Mouse (Mus musculus) hindbrain, embryonic 11.5 days (tissue): ENCODE results near the gene Sema5a. TPM values are rescaled to one million over a fixed set of nuclear protein-coding genes. Genes with fewer than 3 reads are reported as not detected.

ENCODE experiments used
- ATAC-seq: fragments of 200-750 bp; cut with Nextera tagmentation; 2 replicates; pipeline ENCODE4 v1.8.0; 2017; ENCODE audit warnings: mild to moderate bottlenecking, moderate TSS enrichment, moderate library complexity; ENCODE audit not compliant: low FRiP score
- DNase-seq: peaks from one replicate; pipeline ENCODE4 v3.0.0-alpha.2; 2015; ENCODE audit warnings: low spot score
- H3K27ac ChIP-seq: fragments of 300-500 bp; sonication (generic); 2 replicates; pipeline ENCODE4 v1.5.1; 2014; ENCODE audit warnings: mild to moderate bottlenecking, low read depth, low read length
- H3K27me3 ChIP-seq: fragments of 300-500 bp; sonication (generic); 2 replicates; pipeline ENCODE4 v1.6.1; 2014; ENCODE audit warnings: mild to moderate bottlenecking, low read length, moderate library complexity, mixed read lengths; ENCODE audit not compliant: control insufficient read depth, insufficient read depth
- H3K36me3 ChIP-seq: fragments of 300-500 bp; sonication (generic); 2 replicates; pipeline ENCODE4 v1.6.1; 2014; ENCODE audit warnings: mild to moderate bottlenecking, low read length, moderate library complexity, mixed read lengths; ENCODE audit not compliant: control insufficient read depth, insufficient read depth
- H3K4me1 ChIP-seq: fragments of 300-500 bp; sonication (generic); replicated peaks from 2 replicates; pipeline ENCODE4 v1.6.1; 2014; ENCODE audit warnings: low read length, mixed read lengths; ENCODE audit not compliant: control insufficient read depth, insufficient read depth
- H3K4me2 ChIP-seq: fragments of 300-500 bp; sonication (generic); replicated peaks from 2 replicates; pipeline ENCODE4 v1.6.1; 2014; ENCODE audit warnings: mild to moderate bottlenecking, low read depth, low read length
- H3K4me3 ChIP-seq: fragments of 300-500 bp; sonication (generic); 2 replicates; pipeline ENCODE4 v1.5.1; 2014; ENCODE audit warnings: low read depth, low read length
- H3K9ac ChIP-seq: fragments of 300-500 bp; sonication (generic); 2 replicates; pipeline ENCODE4 v1.6.1; 2014; ENCODE audit warnings: low read depth, low read length
- H3K9me3 ChIP-seq: fragments of 300-500 bp; sonication (generic); 2 replicates; pipeline ENCODE4 v1.6.1; 2016; ENCODE audit warnings: low read length; ENCODE audit not compliant: control insufficient read depth
- WGBS: fragments of 180-500 bp; shearing (Covaris S2); extraction: QIAGEN DNeasy Blood & Tissue Kit; methylation state at CpG from one replicate; pipeline ENCODE4 v1.1.7; 2014; 5-methylcytosine and 5-hydroxymethylcytosine counted together
- polyA plus RNA-seq: library from polyadenylated mRNA; unstranded; fragments of >200 nt; fragmentation: Nextera tagmentation; extraction: Ambion mirVana; gene quantifications from 2 replicates; pipeline ENCODE4 v1.2.1, GENCODE M21; 2014

The Sema5a gene
- polyA plus RNA-seq, 1 experiment from 2014 or later = 7.5 TPM

- Histone ChIP-seq H3K4me3 (no peak overlapping the region), H3K27me3 (no peaks in the 10 kb centered on the region), H3K9ac (no peak overlapping the region), H3K4me1 (no peaks in the 10 kb centered on the region), H3K27ac (no peak overlapping the region), H3K4me2 (no peak overlapping the region), H3K36me3 (no peaks in the 10 kb centered on the region), H3K9me3 (no peaks in the 10 kb centered on the region)
- ATAC-seq = no peak
- DNase-seq = no peak
- 92% methylated on average over 4 of the region's 4 CpGs for WGBS
These were observed 36.8 kb downstream of the Sema5a start for GRCm38 (mm10) chr15:32281374-32281773.

GRCm38 (mm10) chr15:32284688-32285087 lies 40.1 kb downstream of the Sema5a start:
- Histone ChIP-seq H3K27me3 (no peaks in the 10 kb centered on the region), H3K36me3 (no peaks in the 10 kb centered on the region), H3K27ac (no peak overlapping the region), H3K4me3 (no peak overlapping the region), H3K9ac (no peak overlapping the region), H3K4me1 (no peaks in the 10 kb centered on the region), H3K9me3 (no peaks in the 10 kb centered on the region), H3K4me2 (no peak overlapping the region)
- DNase-seq (no peak), ATAC-seq (no peak)
- 72% methylated on average over 2 of the region's 2 CpGs for WGBS

DNA sequence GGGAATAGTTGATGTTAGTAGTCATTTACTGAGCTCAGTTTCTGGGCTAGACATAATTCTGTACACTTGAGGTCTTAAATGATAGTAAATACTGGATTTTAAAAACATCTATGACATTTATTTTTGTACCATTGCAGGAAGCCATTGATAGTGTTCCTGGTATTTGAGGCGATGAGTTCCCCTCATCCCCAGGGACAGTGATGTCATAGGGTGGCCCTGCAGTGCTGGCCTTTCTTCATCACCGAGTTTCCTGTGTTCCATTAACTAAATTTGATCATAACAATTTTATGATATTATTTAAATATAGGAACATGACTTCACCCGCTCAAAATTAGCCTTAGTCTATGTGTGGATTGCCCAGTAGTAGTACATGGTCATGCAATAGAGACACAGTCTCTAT lies 41.7 kb downstream of the Sema5a start:
- Histone ChIP-seq H3K27me3 (no peaks in the 10 kb centered on the region), H3K36me3 (no peaks in the 10 kb centered on the region), H3K4me3 (no peak overlapping the region), H3K27ac (no peak overlapping the region), H3K9me3 (no peaks in the 10 kb centered on the region), H3K4me1 (no peaks in the 10 kb centered on the region), H3K9ac (no peak overlapping the region), H3K4me2 (no peak overlapping the region)
- ATAC-seq (no peak), DNase-seq (no peak)
- 85% methylated on average over 3 of the region's 3 CpGs for WGBS

- no peak overlapping the region for H3K4me2 ChIP-seq
- H3K9ac ChIP-seq = no peak overlapping the region
- H3K4me1 ChIP-seq = no peaks in the 10 kb centered on the region
- H3K4me3 ChIP-seq = no peak overlapping the region
- H3K9me3 ChIP-seq = no peaks in the 10 kb centered on the region
- DNase-seq (no peak), ATAC-seq (no peak)
- H3K36me3 ChIP-seq = no peaks in the 10 kb centered on the region
- H3K27me3 ChIP-seq = no peaks in the 10 kb centered on the region
- no peak overlapping the region for H3K27ac ChIP-seq
- 53% methylated on average over 6 of the region's 6 CpGs for WGBS
These were observed 43.9 kb downstream of the Sema5a start for GRCm38 (mm10) chr15:32288480-32288879.

- 51% methylated on average over 3 of the region's 3 CpGs for WGBS
- Histone ChIP-seq H3K36me3 (no peaks in the 10 kb centered on the region), H3K27ac (no peak overlapping the region), H3K27me3 (no peaks in the 10 kb centered on the region), H3K4me2 (no peak overlapping the region), H3K9me3 (no peaks in the 10 kb centered on the region), H3K4me3 (no peak overlapping the region), H3K9ac (no peak overlapping the region), H3K4me1 (no peaks in the 10 kb centered on the region)
- DNase-seq (no peak), ATAC-seq (no peak)
These were observed 46.4 kb downstream of the Sema5a start for GRCm38 (mm10) chr15:32291000-32291399.

DNA sequence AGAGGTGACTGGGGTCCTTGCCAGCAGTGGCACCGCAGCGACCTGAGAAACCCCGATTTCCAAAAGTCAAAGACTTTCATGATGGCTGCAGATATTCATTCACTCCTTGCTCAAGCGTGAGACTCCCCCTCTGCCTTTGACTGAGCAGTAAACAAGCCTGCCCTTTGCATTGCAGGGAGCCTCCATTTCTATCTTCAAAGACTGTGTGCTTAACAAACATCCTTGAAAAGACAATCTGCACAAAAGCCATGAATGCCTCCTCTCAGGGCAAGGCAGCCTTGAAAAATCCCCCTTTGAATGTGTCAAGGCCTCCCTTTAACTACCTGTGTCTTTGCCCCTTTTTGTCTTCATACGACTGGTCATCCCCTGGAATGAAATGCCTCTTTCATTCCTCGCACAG lies 51.9 kb downstream of the Sema5a start:
- Histone ChIP-seq H3K36me3 (no peaks in the 10 kb centered on the region), H3K9ac (no peak overlapping the region), H3K9me3 (no peaks in the 10 kb centered on the region), H3K27ac (no peak overlapping the region), H3K4me1 (no peaks in the 10 kb centered on the region), H3K27me3 (no peaks in the 10 kb centered on the region), H3K4me2 (no peak overlapping the region), H3K4me3 (no peak overlapping the region)
- WGBS = 44% methylated on average over 6 of the region's 6 CpGs
- ATAC-seq = no peak
- no peak for DNase-seq

- Histone ChIP-seq H3K4me1 (no peaks in the 10 kb centered on the region), H3K27me3 (no peaks in the 10 kb centered on the region), H3K27ac (no peak overlapping the region), H3K4me3 (no peak overlapping the region), H3K36me3 (no peaks in the 10 kb centered on the region), H3K9ac (no peak overlapping the region), H3K9me3 (no peaks in the 10 kb centered on the region), H3K4me2 (no peak overlapping the region)
- DNase-seq = no peak
- no peak for ATAC-seq
- WGBS = 92% methylated on average over 5 of the region's 5 CpGs
These were observed 52.7 kb downstream of the Sema5a start for GRCm38 (mm10) chr15:32297266-32297665.

DNA sequence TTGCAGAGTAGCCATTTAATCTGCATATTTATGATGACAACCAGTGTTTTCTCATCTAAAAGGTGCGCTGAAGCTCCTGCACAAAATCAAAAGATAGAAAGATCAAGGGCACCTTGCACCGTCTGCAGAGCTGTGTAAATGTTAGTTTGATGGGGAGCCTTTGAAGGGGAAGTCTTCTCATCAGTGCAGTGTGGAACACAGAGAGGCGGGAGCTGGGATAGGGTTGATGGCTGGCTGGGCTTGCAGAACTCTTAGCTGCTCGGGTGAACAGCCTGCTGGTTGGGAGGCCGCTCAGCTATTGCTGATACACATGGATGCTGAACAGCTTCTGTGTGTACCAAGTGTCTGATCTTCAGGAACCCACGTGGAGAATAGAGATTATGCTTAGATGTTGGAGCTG lies 53.9 kb downstream of the Sema5a start:
- ATAC-seq = no peak
- no peak overlapping the region for H3K4me3 ChIP-seq
- H3K9ac ChIP-seq = no peak overlapping the region

DNA sequence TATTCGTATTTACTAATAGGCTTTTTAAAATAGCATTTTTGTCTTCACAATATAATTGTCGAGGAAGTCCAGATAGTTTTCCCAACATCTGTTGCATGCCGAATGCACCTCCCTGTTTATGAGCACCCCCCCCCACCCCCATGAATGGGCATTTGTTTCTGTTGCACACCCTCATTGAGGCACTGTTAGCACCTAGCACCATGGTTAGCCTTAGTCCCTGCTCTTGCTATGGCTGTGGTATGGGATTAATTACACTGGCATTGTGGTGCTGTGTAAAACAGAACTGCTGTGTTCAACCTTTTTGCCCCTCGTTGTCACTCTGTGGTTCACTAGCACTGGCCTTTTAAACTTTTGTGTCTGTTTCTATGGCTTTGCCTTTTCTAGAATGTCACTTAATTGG lies 56.4 kb downstream of the Sema5a start:
- no peak for DNase-seq
- WGBS = 75% methylated on average over 4 of the region's 4 CpGs
- Histone ChIP-seq H3K27me3 (no peaks in the 10 kb centered on the region), H3K9ac (no peak overlapping the region), H3K4me1 (no peaks in the 10 kb centered on the region), H3K4me2 (no peak overlapping the region), H3K27ac (no peak overlapping the region), H3K9me3 (no peaks in the 10 kb centered on the region), H3K36me3 (no peaks in the 10 kb centered on the region), H3K4me3 (no peak overlapping the region)
- no peak for ATAC-seq

More for the DNA sequence above, 53.9 kb downstream of the Sema5a start:
- Histone ChIP-seq H3K4me1 (no peaks in the 10 kb centered on the region), H3K27ac (no peak overlapping the region), H3K4me2 (no peak overlapping the region), H3K36me3 (no peaks in the 10 kb centered on the region), H3K9me3 (no peaks in the 10 kb centered on the region), H3K27me3 (no peaks in the 10 kb centered on the region)
- WGBS = 76% methylated on average over 6 of the region's 6 CpGs
- DNase-seq = no peak
